In the genomic region with DNA sequence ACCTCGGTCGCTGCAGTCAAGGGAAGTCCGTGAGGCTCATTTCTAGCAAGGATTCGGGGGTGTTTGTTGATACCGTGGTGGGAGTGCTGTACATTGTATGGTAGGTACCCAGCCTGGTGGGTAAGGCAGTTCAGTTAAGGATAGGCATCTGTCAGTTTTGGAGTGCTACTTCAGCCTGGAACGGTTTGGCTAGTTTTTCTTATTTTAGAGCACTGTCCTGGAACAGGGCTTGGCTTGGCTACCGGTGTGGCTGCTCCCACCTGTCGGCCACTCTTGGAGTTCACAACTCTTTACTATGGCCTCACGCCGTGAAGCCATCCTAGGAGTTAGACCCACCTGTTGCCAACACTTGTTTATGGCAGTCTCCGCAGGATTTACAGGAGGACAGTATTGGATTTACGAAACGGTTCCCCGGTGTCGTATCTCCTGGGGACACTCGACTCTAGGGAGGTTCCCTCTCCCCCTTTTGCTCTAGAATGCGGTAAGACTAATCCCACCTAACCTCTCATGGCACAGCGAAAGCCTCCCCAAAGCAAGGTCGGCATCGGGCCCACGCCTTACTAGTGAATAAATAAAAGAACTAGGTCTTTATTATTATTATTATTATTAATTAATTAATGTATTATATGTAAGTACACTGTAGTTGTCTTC, we compare ENCODE assay signal across 7 mouse cellular contexts. TPM values are rescaled to one million over a fixed set of nuclear protein-coding genes. Genes with fewer than 3 reads are reported as not detected.
DNase-seq lines count a peak whose midpoint lies in the region; ATAC-seq lines count a peak whose summit lies in the region.

No protein-coding gene starts in this region.

- H3K9ac ChIP-seq in embryonic facial prominence, embryonic 14.5 days (ENCODE audit: low read depth, low read length) = peak overlapping the region; percentile 75

- peaks cover 19% of the 10 kb centered on the region for H3K4me1 ChIP-seq in embryonic facial prominence, embryonic 14.5 days (ENCODE audit: control insufficient read depth, insufficient read depth, low read length)

- no peaks in the 10 kb centered on the region for H3K36me3 ChIP-seq in embryonic facial prominence, embryonic 14.5 days (ENCODE audit: control insufficient read depth, insufficient read depth, low read length)
- no peaks in the 10 kb centered on the region for H3K36me3 ChIP-seq in macrophage (ENCODE audit: inconsistent target)

- peak overlapping the region; percentile 94 for H3K4me3 ChIP-seq in embryonic facial prominence, embryonic 14.5 days (ENCODE audit: low read depth, low read length)
- peak overlapping the region; percentile 65 for H3K4me3 ChIP-seq in macrophage (ENCODE audit: inconsistent target)

- no peaks in the 10 kb centered on the region for H3K9me3 ChIP-seq in embryonic facial prominence, embryonic 14.5 days (ENCODE audit: control insufficient read depth, low read length)

- intact Hi-C loops in heart, postnatal 14 days (cut with DNase I) = loop anchor here (5.0 to 10.0 kb wide), 3 partner anchors 122 to 361 kb away; a partner anchor contains a TSS

- peaks cover 29% of the 10 kb centered on the region for H3K79me2 ChIP-seq in macrophage (ENCODE audit: inconsistent target)

- H3K27ac ChIP-seq in embryonic facial prominence, embryonic 14.5 days (replicated peaks; ENCODE audit: low read depth, low read length) = peak overlapping the region; percentile 90
- peak overlapping the region; percentile 84 for H3K27ac ChIP-seq in macrophage

- no peaks in the 10 kb centered on the region for H3K27me3 ChIP-seq in embryonic facial prominence, embryonic 14.5 days (replicated peaks; ENCODE audit: control insufficient read depth, insufficient read depth, low read length)

- peak overlapping the region; percentile 80 for H3K4me2 ChIP-seq in embryonic facial prominence, embryonic 14.5 days (ENCODE audit: low read depth, low read length)

- peak; percentile 57 for DNase-seq in ES-CJ7 (ENCODE audit: low read depth, low spot score)
- DNase-seq in adrenal gland, postnatal 10 days = peak; percentile 39
- peak; percentile 50 for DNase-seq in embryonic facial prominence, embryonic 14.5 days (ENCODE audit: low spot score)
- peak; percentile 30 to 40 for DNase-seq in heart, postnatal 14 days
- DNase-seq in large intestine, adult 2 months (ENCODE audit: low read depth, low spot score) = peak; percentile 8
- peak; percentile 53 to 72 for DNase-seq in spleen, postnatal 4 days (ENCODE audit: low spot score in 2 of 2)

- ATAC-seq in embryonic facial prominence, embryonic 14.5 days (ENCODE audit: low read depth) = no peak

- 5% methylated on average over 21 of the region's 21 CpGs for WGBS in embryonic facial prominence, embryonic 14.5 days
- 3% methylated on average over 21 of the region's 21 CpGs for WGBS in large intestine, adult 2 months
- 2% methylated on average over 18 of the region's 21 CpGs for WGBS in macrophage (ENCODE audit: missing documents)

RNA-seq across cellular contexts. Expression of a gene that starts 2.5 kb away (rescaled TPM):
- total RNA-seq in adrenal gland, postnatal 10 days (2021) = 10 to 100 TPM; 53.0 to 59.1 TPM
- polyA plus RNA-seq in embryonic facial prominence, embryonic 14.5 days (2014; fragmentation: Nextera tagmentation; extraction: Ambion mirVana) = 32.4 and 38.6 TPM in 2 replicates
- 10 to 100 TPM; 37.7 to 40.7 TPM for total RNA-seq in heart, postnatal 14 days (2021)
- 25.4 and 48.5 TPM in 2 replicates for polyA plus RNA-seq in large intestine, adult 2 months (2012; rRNA removed)
- 10 to 100 TPM; 37.6 to 92.8 (median 59.8) TPM for total RNA-seq in macrophage (2018; cell fraction: chromatin; rRNA removed)
- total RNA-seq in macrophage (2018; cell fraction: cytosol; rRNA removed) = 10 to 100 TPM; 19.9 to 30.5 (median 25.7) TPM
- 10 to 100 TPM; 32.2 to 67.7 (median 39.0) TPM for total RNA-seq in macrophage (2018; cell fraction: nucleus; rRNA removed)
- 23.9 to 29.7 TPM (median 29.7 TPM) in 3 replicates for polyA plus RNA-seq in macrophage (2018)

RNA-seq across cellular contexts. Expression of a gene that starts 56.2 kb away (rescaled TPM):
- 100 to 1,000 TPM in 1 of 2 experiments, 10 to 100 TPM in 1; 84.2 to 121 TPM for total RNA-seq in adrenal gland, postnatal 10 days (2021)
- 38.2 and 42.4 TPM in 2 replicates for polyA plus RNA-seq in embryonic facial prominence, embryonic 14.5 days (2014; fragmentation: Nextera tagmentation; extraction: Ambion mirVana)
- 10 to 100 TPM; 52.2 to 62.1 TPM for total RNA-seq in heart, postnatal 14 days (2021)
- polyA plus RNA-seq in large intestine, adult 2 months (2012; rRNA removed) = 90.5 and 106 TPM in 2 replicates
- 100 to 1,000 TPM; 190 to 547 (median 342) TPM for total RNA-seq in macrophage (2018; cell fraction: chromatin; rRNA removed)
- 10 to 100 TPM; 22.6 to 51.7 (median 29.9) TPM for total RNA-seq in macrophage (2018; cell fraction: cytosol; rRNA removed)
- total RNA-seq in macrophage (2018; cell fraction: nucleus; rRNA removed) = 100 to 1,000 TPM in 21 of 26 experiments, 10 to 100 TPM in 5; 56.2 to 292 (median 135) TPM
- 26.9 to 46.4 TPM (median 35.9 TPM) in 3 replicates for polyA plus RNA-seq in macrophage (2018)

Comparison
In these comparisons a context has a peak if more than half of its experiments do, and no peak if none do; other contexts are left out.
1. DNase-seq: peak in every context shown above with its lines; median percentile 62 in spleen, postnatal 4 days; 57 in ES-CJ7; 50 in embryonic facial prominence, embryonic 14.5 days; 39 in adrenal gland, postnatal 10 days; 35 in heart, postnatal 14 days; 8 in large intestine, adult 2 months.